Mouse (Mus musculus): Measurements from ENCODE around the gene Rmi2. TPM values are rescaled to one million over a fixed set of nuclear protein-coding genes. Genes with fewer than 3 reads are reported as not detected.
A peak's percentile ranks its signal among the peaks of the same experiment; 100 is the strongest.

Rmi2 gene
- polyA plus RNA-seq, 1 experiment from 2014 or later, result 12.6 TPM

- no peak for DNase-seq (ENCODE audit: low spot score)
Measured at GRCm38 (mm10) chr16:10865592-10865987, 30.7 kb downstream of the Rmi2 start.

GRCm38 (mm10) chr16:10866841-10867240 lies 32.0 kb downstream of the Rmi2 start:
- no peak for DNase-seq (ENCODE audit: low spot score)

- DNase-seq (ENCODE audit: low spot score), result no peak
Measured at GRCm38 (mm10) chr16:10867501-10867900, 32.6 kb downstream of the Rmi2 start.

GRCm38 (mm10) chr16:10867904-10868440 lies 33.1 kb downstream of the Rmi2 start:
- peak; percentile 58 for DNase-seq (ENCODE audit: low spot score)

GRCm38 (mm10) chr16:10870969-10871368 lies 36.1 kb downstream of the Rmi2 start:
- no peak for DNase-seq (ENCODE audit: low spot score)

GRCm38 (mm10) chr16:10872825-10873360 lies 38.0 kb downstream of the Rmi2 start:
- DNase-seq (ENCODE audit: low spot score), result peak; percentile 24

GRCm38 (mm10) chr16:10873654-10874053 lies 38.8 kb downstream of the Rmi2 start:
- peak; percentile 85 for DNase-seq (ENCODE audit: low spot score)

GRCm38 (mm10) chr16:10878227-10878626 lies 43.4 kb downstream of the Rmi2 start:
- DNase-seq (ENCODE audit: low spot score), result peak; percentile 29

- DNase-seq (ENCODE audit: low spot score), result peak; percentile 72
Measured at GRCm38 (mm10) chr16:10879467-10879866, 44.6 kb downstream of the Rmi2 start.

GRCm38 (mm10) chr16:10881231-10881962 lies 46.5 kb downstream of the Rmi2 start:
- DNase-seq (ENCODE audit: low spot score), result no peak

- no peak for DNase-seq (ENCODE audit: low spot score)
Measured at GRCm38 (mm10) chr16:10887436-10887835, 52.6 kb downstream of the Rmi2 start.

- DNase-seq (ENCODE audit: low spot score), result peak; percentile 47
Measured at GRCm38 (mm10) chr16:10890363-10890762, 55.5 kb downstream of the Rmi2 start.

GRCm38 (mm10) chr16:10893161-10893560 lies 58.3 kb downstream of the Rmi2 start:
- DNase-seq (ENCODE audit: low spot score), result no peak

GRCm38 (mm10) chr16:10895906-10896305 lies 61.0 kb downstream of the Rmi2 start:
- DNase-seq (ENCODE audit: low spot score), result no peak

- no peak for DNase-seq (ENCODE audit: low spot score)
Measured at GRCm38 (mm10) chr16:10897372-10897771, 62.5 kb downstream of the Rmi2 start.

GRCm38 (mm10) chr16:10900736-10901135 lies 65.9 kb downstream of the Rmi2 start:
- peak; percentile 58 for DNase-seq (ENCODE audit: low spot score)

- DNase-seq (ENCODE audit: low spot score), result peak; percentile 41
Measured at GRCm38 (mm10) chr16:10901956-10902355, 67.1 kb downstream of the Rmi2 start.

- no peak for DNase-seq (ENCODE audit: low spot score)
Measured at GRCm38 (mm10) chr16:10902849-10903248, 68.0 kb downstream of the Rmi2 start.

GRCm38 (mm10) chr16:10905661-10906113 lies 70.8 kb downstream of the Rmi2 start:
- DNase-seq (ENCODE audit: low spot score), result peak; percentile 67

- DNase-seq (ENCODE audit: low spot score), result no peak
Measured at GRCm38 (mm10) chr16:10910541-10910940, 75.7 kb downstream of the Rmi2 start.

GRCm38 (mm10) chr16:10911061-10911460 lies 76.2 kb downstream of the Rmi2 start:
- DNase-seq (ENCODE audit: low spot score), result no peak

- peak; percentile 66 for DNase-seq (ENCODE audit: low spot score)
Measured at GRCm38 (mm10) chr16:10915066-10915465, 80.2 kb downstream of the Rmi2 start.

- DNase-seq (ENCODE audit: low spot score), result no peak
Measured at GRCm38 (mm10) chr16:10916271-10916670, 81.4 kb downstream of the Rmi2 start.
